10 mouse cellular contexts compared by ENCODE assay signal in the genomic region with DNA sequence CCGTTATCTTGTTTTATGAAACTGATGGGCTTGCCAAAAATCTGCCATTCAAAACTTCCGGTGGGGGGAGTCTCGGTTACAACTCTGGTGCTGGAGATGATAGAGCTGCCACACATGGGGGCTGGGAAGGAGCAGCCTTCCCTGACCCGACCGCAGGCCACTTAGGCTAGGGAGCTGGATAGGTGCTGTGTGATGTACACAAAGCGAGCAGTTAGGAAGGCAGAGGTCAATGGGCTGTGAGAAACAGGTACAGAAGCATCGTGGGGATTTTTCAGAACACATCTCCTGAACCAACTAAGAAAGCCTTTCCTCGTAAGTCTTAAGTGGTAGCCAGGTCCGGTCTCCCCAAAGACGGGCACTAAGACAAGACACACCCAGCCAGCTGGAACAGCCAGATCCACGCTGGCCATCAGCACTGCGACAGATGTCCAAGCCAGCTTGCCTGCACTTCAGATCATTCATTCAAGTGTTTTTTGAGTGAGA.
DNase-seq lines count a peak whose midpoint lies in the region; ATAC-seq and TF ChIP-seq lines count a peak whose summit lies in the region.
"Had no signal": no experiment of that assay in that cellular context is flagged by ENCODE, and none has a peak within 500 bp of the region (broad histone marks: within the 10 kb centered on the region; RNA-seq: fewer than 3 reads in every experiment).

No protein-coding gene starts in this region.

- 55% methylated on average over 12 of the region's 12 CpGs for WGBS in forebrain, postnatal 0 days
- 82% methylated on average over 12 of the region's 12 CpGs for WGBS in forebrain, embryonic 13.5 days
- WGBS in limb, embryonic 12.5 days, result 76% methylated on average over 12 of the region's 12 CpGs

- H3K36me3 ChIP-seq in forebrain, postnatal 0 days (ENCODE audit: insufficient read depth), result peaks cover 3% of the 10 kb centered on the region
- H3K36me3 ChIP-seq in forebrain, embryonic 13.5 days (ENCODE audit: poor library complexity, severe bottlenecking), result no peaks in the 10 kb centered on the region
- no peaks in the 10 kb centered on the region for H3K36me3 ChIP-seq in limb, embryonic 12.5 days
- H3K36me3 ChIP-seq: embryonic facial prominence, embryonic 12.5 days; lung, embryonic 15.5 days had no signal

- no peaks in the 10 kb centered on the region for H3K27me3 ChIP-seq in forebrain, postnatal 0 days (ENCODE audit: insufficient read depth, low read length)
- no peaks in the 10 kb centered on the region for H3K27me3 ChIP-seq in forebrain, embryonic 13.5 days
- 0 out of 2 replicates have a peak, but pooled peaks cover 3% of the 10 kb centered on the region for H3K27me3 ChIP-seq in limb, embryonic 12.5 days
- H3K27me3 ChIP-seq: embryonic facial prominence, embryonic 12.5 days had no signal

- DNase-seq in forebrain, postnatal 0 days, result peak; percentile 64
- DNase-seq in layer of hippocampus, adult 9-11 months, result peak; percentile 70
- DNase-seq in layer of hippocampus, adult 9-10 months (ENCODE audit: low spot score), result no peak
- peak; percentile 82 for DNase-seq in cerebellum, adult 9-11 months
- DNase-seq in spleen, adult 12 weeks (ENCODE audit: low spot score), result no peak
- DNase-seq in Muller cell, postnatal 12 days (ENCODE audit: inconsistent ontology term), result no peak

- TF ChIP-seq CTCF in forebrain, postnatal 0 days (IDR thresholded peaks at IDR 0.05; ENCODE audit: low read depth), result no peak

- 0 out of 2 replicates have a peak overlapping the region, but pooled peaks have one; percentile 18 for H3K9ac ChIP-seq in forebrain, postnatal 0 days
- H3K9ac ChIP-seq in forebrain, embryonic 13.5 days, result no peak overlapping the region
- H3K9ac ChIP-seq in limb, embryonic 12.5 days (replicated peaks), result no peak overlapping the region
- H3K9ac ChIP-seq: embryonic facial prominence, embryonic 12.5 days; lung, embryonic 15.5 days had no signal

- H3K9me3 ChIP-seq in forebrain, postnatal 0 days (ENCODE audit: low read length), result no peaks in the 10 kb centered on the region
- no peaks in the 10 kb centered on the region for H3K9me3 ChIP-seq in forebrain, embryonic 13.5 days (replicated peaks)
- no peaks in the 10 kb centered on the region for H3K9me3 ChIP-seq in limb, embryonic 12.5 days
- H3K9me3 ChIP-seq: embryonic facial prominence, embryonic 12.5 days; lung, embryonic 15.5 days had no signal

- no peak overlapping the region for H3K4me2 ChIP-seq in forebrain, postnatal 0 days (ENCODE audit: low read depth)
- H3K4me2 ChIP-seq in forebrain, embryonic 13.5 days, result no peak overlapping the region
- H3K4me2 ChIP-seq in limb, embryonic 12.5 days, result no peak overlapping the region
- H3K4me2 ChIP-seq: embryonic facial prominence, embryonic 12.5 days; lung, embryonic 15.5 days had no signal

- 0 out of 2 replicates have a peak, but pooled peaks cover 7% of the 10 kb centered on the region for H3K4me1 ChIP-seq in forebrain, postnatal 0 days (ENCODE audit: insufficient read depth)
- peaks cover 33% of the 10 kb centered on the region for H3K4me1 ChIP-seq in forebrain, embryonic 13.5 days
- peaks cover 78% of the 10 kb centered on the region for H3K4me1 ChIP-seq in limb, embryonic 12.5 days (replicated peaks)

- ATAC-seq in forebrain, postnatal 0 days, result peak; percentile 11
- no peak for ATAC-seq in forebrain, embryonic 13.5 days
- ATAC-seq in limb, embryonic 12.5 days (ENCODE audit: insufficient number of reproducible peaks, insufficient read depth, low FRiP score, low TSS enrichment, low read depth), result no peak

- peak overlapping the region; percentile 42; the same call in 1 of the 2 replicates for H3K27ac ChIP-seq in forebrain, postnatal 0 days (ENCODE audit: low read depth, low read length)
- H3K27ac ChIP-seq in forebrain, embryonic 13.5 days, result no peak overlapping the region; the same call in 1 of the 2 replicates
- H3K27ac ChIP-seq in limb, embryonic 12.5 days, result 0 out of 2 replicates have a peak overlapping the region, but pooled peaks have one; percentile 59
- H3K27ac ChIP-seq: lung, embryonic 15.5 days had no signal

- H3K4me3 ChIP-seq in forebrain, postnatal 0 days (ENCODE audit: low read depth, low read length), result no peak overlapping the region
- H3K4me3 ChIP-seq in forebrain, embryonic 13.5 days, result no peak overlapping the region
- H3K4me3 ChIP-seq in limb, embryonic 12.5 days (replicated peaks), result no peak overlapping the region
- H3K4me3 ChIP-seq: embryonic facial prominence, embryonic 12.5 days; lung, embryonic 15.5 days had no signal

Comparison
In these comparisons a context has a peak if more than half of its experiments do, and no peak if none do; other contexts are left out.
1. DNase-seq: peak in forebrain, postnatal 0 days (single experiment), layer of hippocampus, adult 9-11 months (single experiment) and cerebellum, adult 9-11 months (single experiment); none in layer of hippocampus, adult 9-10 months (single experiment), spleen, adult 12 weeks (single experiment) and Muller cell, postnatal 12 days (single experiment).